Mouse (Mus musculus) MEL (cell line): Measurements from ENCODE around the gene Ppp1r32. TPM values are rescaled to one million over a fixed set of nuclear protein-coding genes. Genes with fewer than 3 reads are reported as not detected.

Experiments
- DNase-seq: peaks from one replicate; pipeline ENCODE4 v3.0.0; 2011; ENCODE audit warnings: low read depth, low spot score
- H3K27ac ChIP-seq: 2 replicates; pipeline ENCODE4 v1.5.1; 2012; ENCODE audit warnings: low read depth, mild to moderate bottlenecking, control low read depth, low read length, moderate library complexity; ENCODE audit not compliant: control insufficient read depth
- H3K27me3 ChIP-seq, 2 experiments: fragments of 150-350 bp in 1 of 2; sonication (generic) in 1 of 2; 2 replicates each; pipeline ENCODE4 v1.6.1; 2012; ENCODE audit warnings: low read length in 2 of 2, mild to moderate bottlenecking in 2 of 2, improper control_type of control experiment in 1 of 2, moderate library complexity in 1 of 2; ENCODE audit not compliant: insufficient read depth in 2 of 2, control insufficient read depth in 1 of 2
- H3K36me3 ChIP-seq, 2 experiments: 2 replicates each; pipeline ENCODE4 v1.6.1; 2012 to 2014; ENCODE audit warnings: low read length in 2 of 2, improper control_type of control experiment in 1 of 2, inconsistent platforms in 1 of 2, mild to moderate bottlenecking in 1 of 2; ENCODE audit not compliant: insufficient read depth in 2 of 2, control insufficient read depth in 1 of 2
- H3K4me1 ChIP-seq, 2 experiments: fragments of 150-350 bp in 1 of 2; sonication (generic) in 1 of 2; 2 replicates each; pipeline ENCODE4 v1.6.1; 2012; ENCODE audit warnings: low read length in 2 of 2, improper control_type of control experiment in 1 of 2, mild to moderate bottlenecking in 1 of 2; ENCODE audit not compliant: insufficient read depth in 2 of 2, control insufficient read depth in 1 of 2
- H3K4me3 ChIP-seq, 2 experiments: fragments of 150-350 bp in 1 of 2; sonication (generic) in 1 of 2; 2 replicates each; pipeline ENCODE4 v1.5.1; 2012; ENCODE audit warnings: low read depth in 2 of 2, low read length in 2 of 2, mild to moderate bottlenecking in 2 of 2, moderate library complexity in 2 of 2, control low read depth in 1 of 2, improper control_type of control experiment in 1 of 2; ENCODE audit not compliant: control insufficient read depth in 1 of 2, insufficient read depth in 1 of 2
- H3K79me2 ChIP-seq: 2 replicates; pipeline ENCODE4 v1.6.1; 2012; ENCODE audit warnings: mild to moderate bottlenecking, low read length, moderate library complexity; ENCODE audit not compliant: control insufficient read depth, poor library complexity, insufficient read depth
- H3K9ac ChIP-seq: 2 replicates; pipeline ENCODE4 v1.6.1; 2012; ENCODE audit warnings: low read depth, mild to moderate bottlenecking, control low read depth, low read length, moderate library complexity; ENCODE audit not compliant: control insufficient read depth, poor library complexity, severe bottlenecking
- H3K9me3 ChIP-seq: fragments of 150-350 bp; sonication (generic); replicated peaks from 2 replicates; pipeline ENCODE4 v1.6.1; 2012; ENCODE audit warnings: mild to moderate bottlenecking, low read length, improper control_type of control experiment, moderate library complexity; ENCODE audit not compliant: insufficient read depth
- CHD1 ChIP-seq: IDR thresholded peaks from 2 replicates; pipeline ENCODE4 v1.6.1; 2012; ENCODE audit warnings: low read depth, mild to moderate bottlenecking, inconsistent platforms, low read length, improper control_type of control experiment
- CHD2 ChIP-seq: IDR thresholded peaks from 2 replicates; pipeline ENCODE4 v1.6.1; 2011; ENCODE audit warnings: low read length, improper control_type of control experiment
- E2F4 ChIP-seq: IDR thresholded peaks from 2 replicates; pipeline ENCODE4 v1.6.1; 2011; ENCODE audit warnings: low read depth, low read length, improper control_type of control experiment, borderline replicate concordance
- ELF1 ChIP-seq: IDR thresholded peaks from 2 replicates; pipeline ENCODE4 v1.6.1; 2014; ENCODE audit warnings: low read depth, mild to moderate bottlenecking, inconsistent platforms, low read length, improper control_type of control experiment, moderate library complexity
- EP300 ChIP-seq, 2 experiments: IDR thresholded peaks; 2 replicates each; pipeline ENCODE4 v1.6.1; 2011; ENCODE audit warnings: improper control_type of control experiment in 2 of 2, low read length in 2 of 2, low read depth in 1 of 2, mild to moderate bottlenecking in 1 of 2
- ETS1 ChIP-seq: IDR thresholded peaks from 2 replicates; pipeline ENCODE4 v1.6.1; 2012; ENCODE audit warnings: low read depth, mild to moderate bottlenecking, inconsistent platforms, low read length, improper control_type of control experiment, moderate library complexity
- GABPA ChIP-seq: IDR thresholded peaks from 2 replicates; pipeline ENCODE4 v1.6.1; 2012; ENCODE audit warnings: low read depth, mild to moderate bottlenecking, inconsistent platforms, low read length, improper control_type of control experiment, moderate library complexity
- GATA1 ChIP-seq: IDR thresholded peaks from 2 replicates; pipeline ENCODE4 v1.6.1; 2011; ENCODE audit warnings: low read depth, low read length, improper control_type of control experiment
- HCFC1 ChIP-seq: IDR thresholded peaks from 2 replicates; pipeline ENCODE4 v1.6.1; 2012; ENCODE audit warnings: low read depth, mild to moderate bottlenecking, inconsistent platforms, low read length, improper control_type of control experiment, moderate library complexity
- JUND ChIP-seq: IDR thresholded peaks from 2 replicates; pipeline ENCODE4 v1.6.1; 2011; ENCODE audit warnings: low read depth, mild to moderate bottlenecking, improper control_type of control experiment, low read length
- KAT2A ChIP-seq: conservative IDR thresholded peaks from 2 replicates; pipeline ENCODE4 v1.6.1; 2012; ENCODE audit warnings: low read depth, low read length, improper control_type of control experiment, inconsistent platforms
- MAFK ChIP-seq: IDR thresholded peaks from 2 replicates; pipeline ENCODE4 v1.6.1; 2011; ENCODE audit warnings: low read depth, mild to moderate bottlenecking, low read length, improper control_type of control experiment, borderline replicate concordance
- MAX ChIP-seq: IDR thresholded peaks from 2 replicates; pipeline ENCODE4 v1.6.1; 2011; ENCODE audit warnings: low read length, improper control_type of control experiment
- MAZ ChIP-seq: IDR thresholded peaks from 2 replicates; pipeline ENCODE4 v1.6.1; 2012; ENCODE audit warnings: low read depth, mild to moderate bottlenecking, inconsistent platforms, low read length, improper control_type of control experiment
- MEF2A ChIP-seq: IDR thresholded peaks from 2 replicates; pipeline ENCODE4 v1.6.1; 2014; ENCODE audit warnings: low read depth, mild to moderate bottlenecking, inconsistent platforms, low read length, improper control_type of control experiment; ENCODE audit not compliant: poor library complexity, insufficient replicate concordance, severe bottlenecking; ENCODE audit errors: extremely low read depth
- MXI1 ChIP-seq: IDR thresholded peaks from 2 replicates; pipeline ENCODE4 v1.6.1; 2011; ENCODE audit warnings: mild to moderate bottlenecking, low read depth, low read length, improper control_type of control experiment
- MYB ChIP-seq: IDR thresholded peaks from 2 replicates; pipeline ENCODE4 v1.6.1; 2011; ENCODE audit warnings: mild to moderate bottlenecking, low read depth, low read length, improper control_type of control experiment
- MYC ChIP-seq: IDR thresholded peaks from 2 replicates; pipeline ENCODE4 v1.6.1; 2011; ENCODE audit warnings: low read depth, mild to moderate bottlenecking, low read length, improper control_type of control experiment, moderate library complexity
- NELFE ChIP-seq: IDR thresholded peaks from 2 replicates; pipeline ENCODE4 v1.6.1; 2011; ENCODE audit warnings: low read depth, low read length, improper control_type of control experiment
- NRF1 ChIP-seq: IDR thresholded peaks from 2 replicates; pipeline ENCODE4 v1.6.1; 2014; ENCODE audit warnings: low read depth, mild to moderate bottlenecking, inconsistent platforms, low read length, improper control_type of control experiment, moderate library complexity; ENCODE audit not compliant: poor library complexity, insufficient read depth, severe bottlenecking
- POLR2A ChIP-seq, 2 experiments: IDR thresholded peaks; 2 replicates each; pipeline ENCODE4 v1.6.1; 2011 to 2012; ENCODE audit warnings: low read length in 2 of 2, mild to moderate bottlenecking in 2 of 2, control low read depth in 1 of 2, improper control_type of control experiment in 1 of 2, low read depth in 1 of 2, moderate library complexity in 1 of 2; ENCODE audit not compliant: control insufficient read depth in 1 of 2, insufficient read depth in 1 of 2, poor library complexity in 1 of 2
- POLR2AphosphoS2 ChIP-seq: IDR thresholded peaks from 2 replicates; pipeline ENCODE4 v1.6.1; 2011; ENCODE audit warnings: low read length, improper control_type of control experiment
- POLR2AphosphoS5 ChIP-seq: IDR thresholded peaks from 2 replicates; pipeline ENCODE4 v1.6.1; 2012; ENCODE audit warnings: low read depth, borderline replicate concordance, mild to moderate bottlenecking, inconsistent platforms, low read length, moderate library complexity, mixed read lengths
- RAD21 ChIP-seq: IDR thresholded peaks from 2 replicates; pipeline ENCODE4 v1.6.1; 2011; ENCODE audit warnings: mild to moderate bottlenecking, low read depth, low read length, improper control_type of control experiment
- RCOR1 ChIP-seq: IDR thresholded peaks from 2 replicates; pipeline ENCODE4 v1.6.1; 2012; ENCODE audit warnings: low read depth, mild to moderate bottlenecking, inconsistent platforms, low read length, improper control_type of control experiment
- SIN3A ChIP-seq: IDR thresholded peaks from 2 replicates; pipeline ENCODE4 v1.6.1; 2012; ENCODE audit warnings: low read length, improper control_type of control experiment, inconsistent platforms
- SMC3 ChIP-seq: IDR thresholded peaks from 2 replicates; pipeline ENCODE4 v1.6.1; 2011; ENCODE audit warnings: low read depth, low read length, improper control_type of control experiment
- TAL1 ChIP-seq: IDR thresholded peaks from 2 replicates; pipeline ENCODE4 v1.6.1; 2012; ENCODE audit warnings: mild to moderate bottlenecking, inconsistent platforms, low read length, moderate library complexity, mixed read lengths
- TBP ChIP-seq: IDR thresholded peaks from 2 replicates; pipeline ENCODE4 v1.8.0; 2011; ENCODE audit warnings: low read depth, low read length, improper control_type of control experiment
- TCF12 ChIP-seq: IDR thresholded peaks from 2 replicates; pipeline ENCODE4 v1.6.1; 2014; ENCODE audit warnings: low read depth, mild to moderate bottlenecking, inconsistent platforms, low read length, improper control_type of control experiment, moderate library complexity
- UBTF ChIP-seq: IDR thresholded peaks from 2 replicates; pipeline ENCODE4 v1.6.1; 2012; ENCODE audit warnings: low read depth, mild to moderate bottlenecking, inconsistent platforms, low read length, improper control_type of control experiment, moderate library complexity, borderline replicate concordance; ENCODE audit not compliant: insufficient read depth
- USF1 ChIP-seq: IDR thresholded peaks from 2 replicates; pipeline ENCODE4 v1.6.1; 2014; ENCODE audit warnings: low read depth, mild to moderate bottlenecking, inconsistent platforms, low read length, improper control_type of control experiment, moderate library complexity
- USF2 ChIP-seq, 2 experiments: IDR thresholded peaks; 2 replicates each; pipeline ENCODE4 v1.6.1; 2011 to 2012; ENCODE audit warnings: improper control_type of control experiment in 2 of 2, low read length in 2 of 2, borderline replicate concordance in 1 of 2, inconsistent platforms in 1 of 2, low read depth in 1 of 2, mild to moderate bottlenecking in 1 of 2; ENCODE audit not compliant: insufficient read depth in 1 of 2
- ZC3H11A ChIP-seq: IDR thresholded peaks from 2 replicates; pipeline ENCODE4 v1.6.1; 2012; ENCODE audit warnings: low read depth, mild to moderate bottlenecking, inconsistent platforms, low read length, improper control_type of control experiment
- ZKSCAN1 ChIP-seq: IDR thresholded peaks from 2 replicates; pipeline ENCODE4 v1.6.1; 2012; ENCODE audit warnings: low read depth, mild to moderate bottlenecking, inconsistent platforms, low read length, improper control_type of control experiment, moderate library complexity
- polyA plus RNA-seq, 2 experiments: library from polyadenylated mRNA; stranded (reverse) in 1 of 2; unstranded in 1 of 2; fragments of >175 nt in 1 of 2; fragments of >200 nt in 1 of 2; gene quantifications; 2 replicates each; pipeline versions ENCODE4 v1.2.1 to v1.2.4; 2012; ENCODE audit warnings: low replicate concordance in 2 of 2, low read depth in 1 of 2; ENCODE audit not compliant: insufficient read length in 2 of 2, insufficient read depth in 1 of 2, missing spikeins in 1 of 2
- total RNA-seq: library from RNA; depleted of rRNA; stranded (reverse); fragments of 300-350 nt; gene quantifications from 2 replicates; pipeline ENCODE4 v1.2.3, GENCODE M21; 2012

Gene Ppp1r32
- total and polyA plus RNA-seq, 3 experiments, result 0.19 to 0.57 TPM; not detected in 1

DNA sequence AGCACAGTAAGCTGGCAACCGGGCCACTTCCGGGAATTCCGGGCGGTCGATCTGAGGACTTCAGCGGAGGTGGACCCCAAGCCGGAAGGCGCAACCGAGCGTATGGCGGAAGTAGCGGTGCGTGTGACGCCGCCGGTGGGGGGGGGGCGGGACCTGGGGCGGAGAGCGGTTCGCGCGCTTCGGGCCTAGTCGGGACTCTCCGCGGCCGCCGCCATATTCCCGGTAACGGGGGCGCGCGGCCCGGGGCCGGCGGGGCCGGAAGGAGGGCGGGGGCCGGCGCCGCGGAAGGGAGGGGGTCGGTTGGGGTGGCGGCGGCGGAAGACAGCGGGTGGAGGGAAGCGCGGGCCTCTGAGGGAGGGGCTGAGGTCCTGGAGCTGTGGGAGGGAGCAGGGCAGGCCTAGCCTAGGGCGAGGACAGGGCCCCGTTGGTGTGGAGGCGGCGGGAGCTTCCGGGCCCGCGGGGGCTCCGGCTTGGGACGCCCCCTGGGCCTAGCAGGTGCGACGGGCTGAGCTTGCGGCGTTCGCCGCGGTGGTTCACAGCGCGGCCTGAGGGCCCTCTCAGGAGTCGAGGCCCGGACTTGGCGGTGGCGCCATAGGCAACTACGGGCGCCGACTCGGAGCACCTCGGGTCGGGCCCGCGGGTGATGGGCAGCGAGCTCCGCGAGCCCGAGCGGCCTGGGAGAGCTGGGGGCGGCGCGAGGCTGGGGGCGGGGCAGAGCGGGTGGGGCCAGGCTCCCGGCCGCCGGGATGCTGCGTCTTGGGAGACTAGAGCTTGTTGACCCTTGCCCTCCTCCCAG is 42.6 kb upstream of the Ppp1r32 start, which contains the start of gene Cpsf7:
Cpsf7 (plus strand) TSS at position 161 of the 796 bp plus-strand sequence.
- peaks cover 17 to 23% of the 10 kb centered on the region in 2 experiments for H3K4me1 ChIP-seq
- TF ChIP-seq GABPA (no peak), MEF2A (peak; percentile 62; the same call in 1 of the 2 replicates), UBTF (no peak), MAZ (peak; percentile 87), TAL1 (no peak), E2F4 (no peak; the same call in 1 of the 2 replicates), KAT2A (peak; percentile 63; the same call in 1 of the 2 replicates), MAX (no peak; the same call in 1 of the 2 replicates), ETS1 (peak; percentile 64), EP300 (IDR thresholded peaks at IDR 0.05; ENCODE audit: low read depth in 1 of 2, low read length in 2 of 2) (no peak; a peak in 2 of 4 replicates), ZKSCAN1 (no peak), CHD1 (no peak), POLR2AphosphoS2 (peak; percentile 93; the same call in 1 of the 2 replicates), CHD2 (no peak), SIN3A (no peak; the same call in none of the 2 replicates), JUND (no peak), MYC (no peak), ZC3H11A (no peak), TBP (peak; percentile 77), RCOR1 (no peak), SMC3 (no peak), NELFE (peak; percentile 60), RAD21 (no peak), POLR2A (IDR thresholded peaks at IDR 0.05; ENCODE audit: control insufficient read depth in 1 of 2, insufficient read depth in 1 of 2, low read depth in 1 of 2, low read length in 2 of 2, poor library complexity in 1 of 2) (peak; percentile 72 to 91), HCFC1 (peak; percentile 87), MYB (no peak), USF2 (IDR thresholded peaks at IDR 0.05; ENCODE audit: borderline replicate concordance in 1 of 2, insufficient read depth in 1 of 2, low read depth in 1 of 2, low read length in 2 of 2) (no peak), POLR2AphosphoS5 (no peak), MXI1 (no peak; the same call in none of the 2 replicates), TCF12 (peak; percentile 76), NRF1 (0 out of 2 replicates have a peak, but pooled peaks have one; percentile 19), GATA1 (no peak), MAFK (no peak), ELF1 (peak; percentile 99), USF1 (peak; percentile 57; the same call in 1 of the 2 replicates)

More for the DNA sequence above, 42.6 kb upstream of the Ppp1r32 start, which contains the start of gene Cpsf7:
- no peaks in the 10 kb centered on the region for H3K9me3 ChIP-seq
- DNase-seq, result peak; percentile 99
- H3K27me3 ChIP-seq, result no peaks in the 10 kb centered on the region
- H3K9ac ChIP-seq, result peak within 1 kb of the TSS; percentile 99
- peaks cover 54% of the 10 kb centered on the region for H3K79me2 ChIP-seq
- H3K27ac ChIP-seq, result peak within 1 kb of the TSS; percentile 94
- H3K4me3 ChIP-seq, result peak within 1 kb of the TSS; percentile 92 to 96
- H3K36me3 ChIP-seq, result peaks cover 18 to 43% of the 10 kb centered on the region in 2 experiments
